Mouse (Mus musculus): ENCODE measurements around the gene Olfr180.

Olfr180 gene

GRCm38 (mm10) chr16:58929292-58929691 lies at the start of gene Olfr180:
TSS of gene Olfr180 (minus strand) at chr16:58929392.
- DNase-seq (ENCODE audit: low read depth, low spot score) = no peak

- no peak for DNase-seq (ENCODE audit: low read depth, low spot score)
Measured at GRCm38 (mm10) chr16:58928655-58929054, 537 bp downstream of the Olfr180 start, which contains the start of gene Olfr181. TSS of gene Olfr181 (minus strand) at chr16:58928755.

- DNase-seq (ENCODE audit: low read depth, low spot score) = no peak
Measured at GRCm38 (mm10) chr16:58891963-58892362, 37.2 kb downstream of the Olfr180 start, which contains the start of gene Olfr178. TSS of gene Olfr178 (minus strand) at chr16:58892063.

GRCm38 (mm10) chr16:58884416-58884815 lies 44.8 kb downstream of the Olfr180 start:
- DNase-seq (ENCODE audit: low read depth, low spot score) = no peak

GRCm38 (mm10) chr16:58874668-58875067 lies 54.5 kb downstream of the Olfr180 start, which contains the start of gene Olfr177:
TSS of gene Olfr177 (minus strand) at chr16:58874768.
- no peak for DNase-seq (ENCODE audit: low read depth, low spot score)
